Mouse (Mus musculus): ENCODE data around the gene Gm20388.
A peak's percentile ranks its signal among the peaks of the same experiment; 100 is the strongest.

DNA sequence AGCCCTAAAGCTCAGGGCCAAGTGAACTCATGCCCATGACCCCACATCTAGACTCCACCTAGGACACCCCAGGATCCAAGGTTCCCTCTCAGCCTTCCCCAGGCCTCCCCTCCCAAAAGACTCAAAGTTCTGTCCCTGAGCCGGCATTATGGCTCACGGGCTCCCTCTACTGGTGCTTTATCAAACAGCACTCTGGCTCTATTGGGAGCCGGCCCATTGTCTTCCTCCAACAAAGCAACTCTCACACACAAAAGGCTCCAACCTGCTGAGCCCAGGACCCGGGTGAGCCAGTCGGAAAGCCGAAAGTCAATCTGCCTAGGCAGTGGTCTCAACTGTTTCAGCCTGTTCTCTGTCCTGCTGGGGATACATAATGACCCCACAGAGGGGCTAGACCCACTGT is 707.5 kb downstream of the Gm20388 start:
- TF ChIP-seq CTCF (IDR thresholded peaks at IDR 0.05; ENCODE audit: low read depth, low read length) (peak; percentile 84), POLR2A (IDR thresholded peaks at IDR 0.05; ENCODE audit: insufficient read depth, low read length) (no peak)

All from ES-Bruce4 (cell line).